Mouse (Mus musculus): ENCODE results near the gene Pacsin1. TPM values are rescaled to one million over a fixed set of nuclear protein-coding genes. Genes with fewer than 3 reads are reported as not detected.

The Pacsin1 gene
- polyA plus RNA-seq, 1 experiment from 2014 or later, result 1.4 TPM

DNA sequence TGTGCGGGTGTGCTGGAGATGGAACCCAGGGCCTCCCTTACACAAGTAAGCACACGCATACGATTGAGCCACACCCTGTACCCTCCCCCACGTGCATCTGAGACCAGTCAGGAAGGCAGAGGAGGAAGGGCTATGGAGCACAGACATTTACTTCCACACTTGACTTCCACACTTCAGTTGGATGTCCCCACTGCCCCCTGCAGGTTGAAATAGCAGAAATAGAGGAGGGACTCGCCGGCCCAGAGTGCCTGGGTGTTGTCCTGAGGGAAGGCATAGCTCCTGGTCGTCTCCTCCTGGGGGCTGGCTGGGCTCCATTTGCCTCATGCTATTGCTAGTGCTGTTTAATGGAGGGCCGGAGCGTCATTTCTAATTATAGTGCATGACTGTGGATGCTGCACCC lies 20.1 kb downstream of the Pacsin1 start:
- Histone ChIP-seq H3K4me3 (ENCODE audit: low read depth, low read length) (no peak overlapping the region), H3K4me2 (replicated peaks; ENCODE audit: low read depth) (no peak overlapping the region), H3K4me1 (replicated peaks; ENCODE audit: control insufficient read depth, insufficient read depth) (no peaks in the 10 kb centered on the region), H3K27me3 (ENCODE audit: control insufficient read depth, insufficient read depth, low read length) (no peaks in the 10 kb centered on the region), H3K27ac (replicated peaks) (no peak overlapping the region), H3K9me3 (ENCODE audit: control insufficient read depth, low read length) (no peaks in the 10 kb centered on the region), H3K36me3 (ENCODE audit: control insufficient read depth, insufficient read depth, low read length) (no peaks in the 10 kb centered on the region), H3K9ac (ENCODE audit: low read length) (no peak overlapping the region)
- WGBS, result 46% methylated on average over 9 of the region's 9 CpGs
- no peak for DNase-seq (ENCODE audit: low spot score)
- no peak for TF ChIP-seq EP300 (optimal IDR thresholded peaks at IDR 0.05)
- peak; percentile 47 for TF ChIP-seq CTCF (IDR thresholded peaks at IDR 0.05; ENCODE audit: low read depth)
- no peak for ATAC-seq (ENCODE audit: low FRiP score, low TSS enrichment)

DNA sequence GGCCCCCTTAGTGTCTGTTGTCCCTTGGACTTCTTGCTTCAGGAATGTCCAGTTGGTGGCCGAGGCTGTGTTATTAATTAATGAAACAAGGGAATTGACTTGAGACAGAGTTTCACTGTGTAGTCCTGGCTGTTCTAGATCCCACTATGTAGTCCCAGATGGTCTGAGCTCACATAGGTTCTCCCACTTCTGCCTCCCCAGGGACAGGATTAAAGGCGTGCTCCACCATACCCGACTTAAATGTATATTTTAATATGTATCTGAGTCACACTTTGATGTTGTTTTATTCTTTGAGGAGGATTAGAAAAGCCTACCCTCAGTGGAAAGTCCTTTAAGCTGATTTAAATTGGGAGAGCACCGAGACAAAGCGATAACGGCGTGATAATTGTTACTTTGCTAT lies 21.0 kb downstream of the Pacsin1 start:
- Histone ChIP-seq H3K4me2 (replicated peaks; ENCODE audit: low read depth) (no peak overlapping the region), H3K36me3 (ENCODE audit: control insufficient read depth, insufficient read depth, low read length) (no peaks in the 10 kb centered on the region), H3K9me3 (ENCODE audit: control insufficient read depth, low read length) (no peaks in the 10 kb centered on the region), H3K4me1 (replicated peaks; ENCODE audit: control insufficient read depth, insufficient read depth) (no peaks in the 10 kb centered on the region), H3K27ac (replicated peaks) (no peak overlapping the region), H3K9ac (ENCODE audit: low read length) (no peak overlapping the region), H3K27me3 (ENCODE audit: control insufficient read depth, insufficient read depth, low read length) (no peaks in the 10 kb centered on the region), H3K4me3 (ENCODE audit: low read depth, low read length) (no peak overlapping the region)
- 55% methylated on average over 7 of the region's 7 CpGs for WGBS
- TF ChIP-seq CTCF (IDR thresholded peaks at IDR 0.05; ENCODE audit: low read depth) (no peak), EP300 (optimal IDR thresholded peaks at IDR 0.05) (no peak)
- no peak for DNase-seq (ENCODE audit: low spot score)
- ATAC-seq (ENCODE audit: low FRiP score, low TSS enrichment), result no peak

DNA sequence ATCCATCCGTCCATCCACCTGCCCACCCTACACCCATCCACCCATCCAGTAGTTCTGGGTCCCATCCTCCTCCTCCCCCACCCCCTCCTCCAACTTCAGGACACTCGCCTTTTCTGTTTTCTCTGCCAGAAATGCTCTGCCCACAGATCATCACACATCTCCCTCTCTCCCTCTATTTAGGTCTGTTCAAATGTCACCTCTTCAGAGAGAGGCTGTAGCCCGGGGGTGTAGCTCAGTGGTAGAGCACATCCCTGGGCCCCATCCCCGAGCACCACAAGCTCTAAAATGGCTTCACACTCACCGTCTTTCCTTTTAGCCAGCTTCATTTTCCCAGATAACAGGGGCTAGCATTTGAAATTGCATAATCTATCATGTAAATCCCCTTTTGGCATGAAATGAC lies 22.4 kb downstream of the Pacsin1 start:
- Histone ChIP-seq H3K4me1 (replicated peaks; ENCODE audit: control insufficient read depth, insufficient read depth) (no peaks in the 10 kb centered on the region), H3K9ac (ENCODE audit: low read length) (no peak overlapping the region), H3K27me3 (ENCODE audit: control insufficient read depth, insufficient read depth, low read length) (no peaks in the 10 kb centered on the region), H3K4me3 (ENCODE audit: low read depth, low read length) (no peak overlapping the region), H3K27ac (replicated peaks) (no peak overlapping the region), H3K4me2 (replicated peaks; ENCODE audit: low read depth) (no peak overlapping the region), H3K9me3 (ENCODE audit: control insufficient read depth, low read length) (no peaks in the 10 kb centered on the region), H3K36me3 (ENCODE audit: control insufficient read depth, insufficient read depth, low read length) (no peaks in the 10 kb centered on the region)
- TF ChIP-seq EP300 (optimal IDR thresholded peaks at IDR 0.05), result no peak
- no peak for TF ChIP-seq CTCF (IDR thresholded peaks at IDR 0.05; ENCODE audit: low read depth)
- no peak for ATAC-seq (ENCODE audit: low FRiP score, low TSS enrichment)
- WGBS, result 78% methylated on average over 5 of the region's 5 CpGs
- DNase-seq (ENCODE audit: low spot score), result no peak

DNA sequence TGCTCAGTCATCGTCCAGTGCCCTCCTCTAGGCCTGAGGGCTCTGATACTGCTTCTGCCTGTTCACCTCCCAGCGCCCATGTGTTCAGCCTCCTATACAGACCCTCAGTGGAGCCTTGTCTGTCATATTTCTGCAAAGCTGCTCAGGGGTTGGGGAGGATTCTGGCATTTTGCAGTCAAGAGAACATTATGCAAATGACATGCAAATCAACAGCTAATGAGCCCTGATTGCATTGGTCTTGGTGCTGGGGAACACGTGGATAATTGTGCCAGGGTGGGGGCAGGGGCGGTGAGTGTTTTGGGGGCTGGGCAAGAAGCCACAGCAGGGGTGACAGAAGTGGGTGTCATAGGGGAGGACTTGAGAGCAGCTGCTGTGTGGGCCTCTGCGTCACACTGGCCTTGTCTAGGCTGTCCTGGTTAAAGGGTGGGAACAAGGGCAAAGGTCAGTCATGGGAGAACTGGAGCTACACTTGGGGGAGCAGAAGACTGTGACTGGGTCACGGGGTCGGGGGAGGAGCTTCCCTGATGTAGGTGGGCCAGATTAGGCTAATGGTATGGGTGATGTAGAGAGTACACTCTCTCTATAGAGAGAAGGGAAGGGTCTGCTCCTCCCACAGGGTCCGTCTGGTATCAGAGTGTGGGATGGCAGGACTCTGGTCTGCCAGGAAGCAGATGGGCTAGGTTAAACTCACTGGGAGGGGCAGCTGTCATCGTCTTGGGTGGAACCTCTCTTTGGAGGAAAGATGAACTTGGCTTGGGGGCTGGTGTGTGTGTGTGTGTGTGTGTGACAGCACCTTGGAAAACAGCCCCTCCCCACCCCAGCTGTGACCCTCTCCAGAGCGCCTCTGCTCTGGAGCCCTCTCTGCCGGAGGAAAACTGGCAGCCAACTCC lies 23.9 kb downstream of the Pacsin1 start:
- Histone ChIP-seq H3K36me3 (ENCODE audit: control insufficient read depth, insufficient read depth, low read length) (no peaks in the 10 kb centered on the region), H3K4me1 (replicated peaks; ENCODE audit: control insufficient read depth, insufficient read depth) (no peaks in the 10 kb centered on the region), H3K9ac (ENCODE audit: low read length) (no peak overlapping the region), H3K4me3 (ENCODE audit: low read depth, low read length) (no peak overlapping the region), H3K4me2 (replicated peaks; ENCODE audit: low read depth) (no peak overlapping the region), H3K27me3 (ENCODE audit: control insufficient read depth, insufficient read depth, low read length) (no peaks in the 10 kb centered on the region), H3K27ac (replicated peaks) (no peak overlapping the region), H3K9me3 (ENCODE audit: control insufficient read depth, low read length) (no peaks in the 10 kb centered on the region)
- WGBS, result 47% methylated on average over 11 of the region's 11 CpGs
- no peak for TF ChIP-seq EP300 (optimal IDR thresholded peaks at IDR 0.05)
- TF ChIP-seq CTCF (IDR thresholded peaks at IDR 0.05; ENCODE audit: low read depth), result no peak
- DNase-seq (ENCODE audit: low spot score) (no peak), ATAC-seq (ENCODE audit: low FRiP score, low TSS enrichment) (no peak)

DNA sequence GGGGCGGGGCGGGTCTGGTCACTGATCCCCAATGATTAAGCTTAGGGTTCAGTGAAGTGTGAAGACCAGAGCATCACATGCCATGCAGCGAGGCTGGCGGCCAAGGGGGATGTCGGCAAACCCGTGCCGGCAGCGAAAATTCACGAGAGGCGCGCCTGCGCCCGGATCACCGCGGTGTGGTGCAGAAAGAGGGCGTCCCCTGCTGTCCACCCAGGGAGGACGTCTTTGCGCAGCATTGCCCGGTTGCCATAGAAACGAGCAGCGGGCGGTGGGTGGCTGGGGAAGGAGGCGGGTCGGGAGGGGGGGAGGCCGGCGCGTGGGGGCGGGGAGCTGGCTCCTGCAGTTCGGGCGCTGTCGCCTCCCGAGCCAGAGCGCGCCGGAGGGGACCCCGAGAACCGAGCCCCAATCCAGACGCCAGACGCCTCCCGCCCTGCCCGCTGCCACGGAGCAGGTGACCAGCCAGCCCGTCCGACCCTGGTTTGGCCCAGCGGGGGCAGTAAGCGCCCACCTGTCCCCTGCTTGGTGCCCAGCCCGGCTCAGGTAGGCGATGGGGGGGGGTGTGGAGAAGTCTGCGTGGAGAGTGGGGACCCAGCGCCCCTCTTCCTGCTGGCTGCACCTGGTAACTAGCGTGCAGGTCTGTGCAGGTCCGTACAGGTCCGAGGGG lies 29.7 kb downstream of the Pacsin1 start:
- H3K27ac ChIP-seq (replicated peaks), result no peak overlapping the region

More for the DNA sequence above, 29.7 kb downstream of the Pacsin1 start:
- Histone ChIP-seq H3K4me2 (replicated peaks; ENCODE audit: low read depth) (peak overlapping the region; percentile 60), H3K27me3 (ENCODE audit: control insufficient read depth, insufficient read depth, low read length) (peaks cover 6% of the 10 kb centered on the region; the same call in 1 of the 2 replicates), H3K9ac (ENCODE audit: low read length) (no peak overlapping the region), H3K36me3 (ENCODE audit: control insufficient read depth, insufficient read depth, low read length) (no peaks in the 10 kb centered on the region), H3K9me3 (ENCODE audit: control insufficient read depth, low read length) (no peaks in the 10 kb centered on the region), H3K4me1 (replicated peaks; ENCODE audit: control insufficient read depth, insufficient read depth) (peaks cover 2% of the 10 kb centered on the region; the same call in 1 of the 2 replicates), H3K4me3 (ENCODE audit: low read depth, low read length) (peak overlapping the region; percentile 37)
- 0 out of 2 replicates have a peak, but pooled peaks have one; percentile 28 for ATAC-seq (ENCODE audit: low FRiP score, low TSS enrichment)
- peak; percentile 68 for TF ChIP-seq CTCF (IDR thresholded peaks at IDR 0.05; ENCODE audit: low read depth)
- TF ChIP-seq EP300 (optimal IDR thresholded peaks at IDR 0.05), result no peak
- peak; percentile 62 for DNase-seq (ENCODE audit: low spot score)
- WGBS, result under 1% methylated on average over 36 of the region's 53 CpGs

Measured in stomach, postnatal 0 days (tissue).